Mouse (Mus musculus) hindbrain, postnatal 0 days (tissue): ENCODE data around the gene Gm10073. TPM values are rescaled to one million over a fixed set of nuclear protein-coding genes. Genes with fewer than 3 reads are reported as not detected.

Experiments used
- ATAC-seq: fragments of 200-750 bp; cut with Nextera tagmentation; 2 replicates; pipeline ENCODE4 v1.8.0; 2017; ENCODE audit warnings: mild to moderate bottlenecking, moderate TSS enrichment, moderate library complexity
- DNase-seq: peaks from one replicate; pipeline ENCODE4 v3.0.0-alpha.2; 2015; ENCODE audit warnings: low spot score
- H3K27ac ChIP-seq: fragments of 300-500 bp; sonication (generic); 2 replicates; pipeline ENCODE4 v1.5.1; 2014; ENCODE audit warnings: mild to moderate bottlenecking
- H3K27me3 ChIP-seq: fragments of 300-500 bp; sonication (generic); 2 replicates; pipeline ENCODE4 v1.6.1; 2014; ENCODE audit warnings: low read length, mixed read lengths; ENCODE audit not compliant: insufficient read depth
- H3K36me3 ChIP-seq: fragments of 300-500 bp; sonication (generic); 2 replicates; pipeline ENCODE4 v1.6.1; 2014; ENCODE audit warnings: low read length, mixed read lengths; ENCODE audit not compliant: insufficient read depth
- H3K4me1 ChIP-seq: fragments of 300-500 bp; sonication (generic); 2 replicates; pipeline ENCODE4 v1.6.1; 2014; ENCODE audit warnings: antibody characterized with exemption, low read length, mixed read lengths; ENCODE audit not compliant: insufficient read depth
- H3K4me2 ChIP-seq: fragments of 300-500 bp; sonication (generic); 2 replicates; pipeline ENCODE4 v1.6.1; 2014; ENCODE audit warnings: low read depth, mild to moderate bottlenecking, low read length, moderate library complexity, mixed read lengths
- H3K4me3 ChIP-seq: fragments of 300-500 bp; sonication (generic); 2 replicates; pipeline ENCODE4 v1.5.1; 2014; ENCODE audit warnings: low read length
- H3K9ac ChIP-seq: fragments of 300-500 bp; sonication (generic); replicated peaks from 2 replicates; pipeline ENCODE4 v1.6.1; 2014; ENCODE audit warnings: mild to moderate bottlenecking, low read length, moderate library complexity, mixed read lengths
- H3K9me3 ChIP-seq: fragments of 300-500 bp; sonication (generic); 2 replicates; pipeline ENCODE4 v1.6.1; 2016; ENCODE audit warnings: low read length, mixed read lengths
- CTCF ChIP-seq: IDR thresholded peaks from 2 replicates; pipeline ENCODE4 v1.5.1; 2016; ENCODE audit warnings: antibody characterized with exemption, control low read depth, low read depth
- WGBS: fragments of 180-500 bp; shearing (Covaris S2); extraction: QIAGEN DNeasy Blood & Tissue Kit; methylation state at CpG from one replicate; pipeline ENCODE4 v1.1.7; 2014; 5-methylcytosine and 5-hydroxymethylcytosine counted together
- polyA plus RNA-seq: library from polyadenylated mRNA; unstranded; fragments of >200 nt; fragmentation: Nextera tagmentation; extraction: Ambion mirVana; gene quantifications from 2 replicates; pipeline ENCODE4 v1.2.1, GENCODE M21; 2015
- total RNA-seq: library from RNA; depleted of rRNA; stranded (reverse); fragments of >200 nt; gene quantifications from 2 replicates; pipeline ENCODE4 v1.2.3, GENCODE M21; 2014

The Gm10073 gene
- total and polyA plus RNA-seq, 2 experiments from 2014 or later: 6.1 to 82.5 TPM

GRCm38 (mm10) chr8:106541002-106541401, 32.3 kb downstream of the Gm10073 start:
- H3K4me2 ChIP-seq: no peak overlapping the region
- no peaks in the 10 kb centered on the region for H3K9me3 ChIP-seq
- no peak for DNase-seq
- 86% methylated on average over 11 of the region's 11 CpGs for WGBS
- no peaks in the 10 kb centered on the region for H3K36me3 ChIP-seq
- H3K4me3 ChIP-seq: no peak overlapping the region
- no peaks in the 10 kb centered on the region for H3K27me3 ChIP-seq
- H3K4me1 ChIP-seq: no peaks in the 10 kb centered on the region
- ATAC-seq: no peak
- TF ChIP-seq CTCF: no peak
- H3K9ac ChIP-seq: no peak overlapping the region
- H3K27ac ChIP-seq: no peak overlapping the region

GRCm38 (mm10) chr8:106539193-106539592, 34.1 kb downstream of the Gm10073 start:
- Histone ChIP-seq H3K4me1 (no peaks in the 10 kb centered on the region), H3K4me2 (no peak overlapping the region), H3K9ac (no peak overlapping the region), H3K36me3 (no peaks in the 10 kb centered on the region), H3K27me3 (no peaks in the 10 kb centered on the region), H3K27ac (no peak overlapping the region), H3K4me3 (no peak overlapping the region), H3K9me3 (no peaks in the 10 kb centered on the region)
- no peak for TF ChIP-seq CTCF
- DNase-seq (peak; percentile 5), ATAC-seq (0 out of 2 replicates have a peak, but pooled peaks have one; percentile 12)
- WGBS: 43% methylated on average over 5 of the region's 5 CpGs

DNA sequence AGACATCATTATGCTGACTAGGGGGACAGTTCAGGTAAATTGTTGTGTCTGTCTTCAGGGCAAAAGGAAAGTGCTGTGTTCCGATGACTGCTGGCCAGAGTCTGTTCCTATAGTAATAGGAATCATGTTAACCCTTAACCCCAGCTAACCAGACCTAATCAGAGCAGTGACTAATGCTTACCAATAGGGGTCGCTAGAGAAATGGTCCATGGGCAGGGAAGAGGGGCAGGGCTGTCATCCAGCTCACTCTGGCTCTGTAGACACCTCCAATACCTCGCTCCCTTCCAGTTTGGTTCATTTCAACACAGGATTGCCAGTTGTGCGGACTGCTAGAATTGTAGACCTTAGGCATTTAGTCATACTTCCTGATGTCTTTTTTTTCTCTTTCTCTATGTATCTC, 37.8 kb downstream of the Gm10073 start:
- WGBS: 77% methylated on average over 4 of the region's 4 CpGs
- no peaks in the 10 kb centered on the region for H3K36me3 ChIP-seq
- no peak overlapping the region for H3K27ac ChIP-seq
- no peaks in the 10 kb centered on the region for H3K4me1 ChIP-seq
- no peaks in the 10 kb centered on the region for H3K9me3 ChIP-seq
- no peak overlapping the region for H3K4me2 ChIP-seq
- ATAC-seq: no peak
- no peak for DNase-seq
- H3K4me3 ChIP-seq: no peak overlapping the region
- H3K9ac ChIP-seq: no peak overlapping the region
- no peaks in the 10 kb centered on the region for H3K27me3 ChIP-seq
- peak; percentile 50 for TF ChIP-seq CTCF

- DNase-seq (peak; percentile 78), ATAC-seq (no peak)
- no peak overlapping the region for H3K27ac ChIP-seq
- peak; percentile 78 for TF ChIP-seq CTCF
- WGBS: 37% methylated on average over 6 of the region's 6 CpGs
- no peak overlapping the region for H3K9ac ChIP-seq
- H3K27me3 ChIP-seq: no peaks in the 10 kb centered on the region
- no peak overlapping the region for H3K4me3 ChIP-seq
- H3K4me1 ChIP-seq: no peaks in the 10 kb centered on the region
- no peaks in the 10 kb centered on the region for H3K9me3 ChIP-seq
- no peaks in the 10 kb centered on the region for H3K36me3 ChIP-seq
- no peak overlapping the region for H3K4me2 ChIP-seq
Measured at GRCm38 (mm10) chr8:106534449-106534848, 38.8 kb downstream of the Gm10073 start.

DNA sequence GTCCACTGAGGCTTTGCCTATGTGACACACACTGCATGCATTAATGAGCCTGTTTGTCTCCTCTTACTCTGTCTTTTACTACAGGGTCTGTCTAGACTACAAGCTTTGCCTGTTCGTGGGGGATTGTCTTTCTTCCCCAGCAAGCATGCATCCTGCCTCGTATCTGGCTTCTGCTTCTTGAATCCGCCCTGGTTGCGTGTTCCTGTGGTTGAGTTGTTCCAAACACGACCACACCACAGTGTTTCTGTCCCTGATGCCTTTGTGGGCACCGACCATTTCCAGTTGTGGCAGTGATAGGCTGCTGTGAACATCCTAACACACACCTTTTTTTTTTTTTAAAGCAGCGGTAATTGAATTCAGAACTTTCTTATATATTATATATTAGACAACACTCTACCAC, 39.6 kb downstream of the Gm10073 start:
- no peak overlapping the region for H3K4me2 ChIP-seq
- no peak for DNase-seq
- H3K4me3 ChIP-seq: no peak overlapping the region
- H3K4me1 ChIP-seq: no peaks in the 10 kb centered on the region
- no peak overlapping the region for H3K27ac ChIP-seq
- H3K27me3 ChIP-seq: no peaks in the 10 kb centered on the region
- no peak overlapping the region for H3K9ac ChIP-seq
- WGBS: 75% methylated on average over 7 of the region's 7 CpGs
- no peaks in the 10 kb centered on the region for H3K9me3 ChIP-seq
- no peaks in the 10 kb centered on the region for H3K36me3 ChIP-seq
- no peak for ATAC-seq
- TF ChIP-seq CTCF: no peak

DNA sequence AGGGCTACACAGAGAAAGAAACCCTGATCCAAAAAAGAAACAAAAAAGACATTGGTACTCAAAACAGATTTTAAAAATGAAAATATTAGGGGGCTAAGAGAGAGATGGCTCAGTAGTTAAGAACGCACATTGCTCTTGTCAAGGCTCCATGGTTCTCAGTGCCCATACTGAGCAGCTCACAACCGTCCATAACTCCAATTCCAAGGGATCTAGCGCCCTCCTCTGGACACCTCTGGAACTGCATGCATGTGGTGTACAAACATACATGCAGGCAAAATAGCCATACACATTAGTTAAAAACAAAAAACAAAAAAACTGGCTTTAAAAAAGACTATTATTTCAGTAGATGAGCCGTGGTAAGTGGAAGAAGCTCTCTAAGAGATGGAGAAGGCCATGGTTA, 42.7 kb downstream of the Gm10073 start:
- Histone ChIP-seq H3K4me2 (no peak overlapping the region), H3K4me3 (no peak overlapping the region), H3K36me3 (no peaks in the 10 kb centered on the region), H3K27ac (no peak overlapping the region), H3K4me1 (no peaks in the 10 kb centered on the region), H3K27me3 (no peaks in the 10 kb centered on the region), H3K9me3 (no peaks in the 10 kb centered on the region), H3K9ac (no peak overlapping the region)
- WGBS: 76% methylated on average over 4 of the region's 4 CpGs
- TF ChIP-seq CTCF: peak; percentile 60
- DNase-seq: no peak
- ATAC-seq: no peak

DNA sequence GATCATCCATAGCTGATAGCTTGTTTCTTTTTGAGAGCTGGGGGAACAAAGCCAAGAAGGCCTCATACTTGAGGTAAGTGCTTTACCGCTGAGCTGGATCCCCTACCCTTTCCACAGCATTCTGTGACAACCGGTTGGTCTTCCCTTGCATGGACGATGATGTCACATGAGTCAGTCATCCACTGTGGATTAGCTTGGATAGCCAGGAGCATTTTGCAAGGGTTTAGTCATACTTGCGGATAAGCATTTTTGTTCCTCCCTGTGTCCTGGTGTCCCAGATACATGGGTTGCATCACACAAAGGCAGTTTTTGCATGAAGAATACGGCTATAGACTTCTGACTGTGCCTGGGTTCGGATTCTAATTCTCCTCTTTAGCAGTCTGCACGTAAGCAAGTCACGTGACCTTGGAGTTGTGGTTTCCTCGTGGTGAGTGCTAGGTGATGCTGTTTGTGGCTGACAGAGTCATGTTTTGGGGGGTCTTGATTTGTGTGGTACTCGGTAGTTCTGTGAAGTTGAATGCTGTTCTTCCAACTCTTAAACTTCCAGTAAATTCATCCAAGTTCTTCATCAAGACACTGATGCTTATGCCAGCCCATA, 43.3 kb downstream of the Gm10073 start:
- TF ChIP-seq CTCF: no peak
- no peak overlapping the region for H3K27ac ChIP-seq
- H3K4me2 ChIP-seq: no peak overlapping the region
- H3K9ac ChIP-seq: no peak overlapping the region
- H3K4me1 ChIP-seq: no peaks in the 10 kb centered on the region
- WGBS: 92% methylated on average over 10 of the region's 10 CpGs
- ATAC-seq: no peak
- DNase-seq: no peak
- no peaks in the 10 kb centered on the region for H3K27me3 ChIP-seq
- no peak overlapping the region for H3K4me3 ChIP-seq
- H3K9me3 ChIP-seq: no peaks in the 10 kb centered on the region
- H3K36me3 ChIP-seq: no peaks in the 10 kb centered on the region
